Mouse (Mus musculus) cerebellum, adult 2 months (tissue): ENCODE measurements at regions not wholly inside any gene's neighbourhood (a gene's known extent, or its start where the extent isn't known, plus 50 kb on each side); places are given as distances from the start of the nearest gene placed in this dataset.

ENCODE experiments used
- CTCF ChIP-seq: fragments of 200-500 bp; IDR thresholded peaks from 2 replicates; pipeline ENCODE4 v1.5.1; 2011; ENCODE audit warnings: low read depth, mild to moderate bottlenecking, control low read depth, low read length, moderate library complexity, borderline replicate concordance; ENCODE audit not compliant: insufficient read depth
- POLR2A ChIP-seq: fragments of 200-500 bp; IDR thresholded peaks from 2 replicates; pipeline ENCODE4 v1.6.1; 2011; ENCODE audit warnings: low read length, control low read depth, borderline replicate concordance; ENCODE audit not compliant: insufficient read depth

GRCm38 (mm10) chr9:79269646-79270213, 448.9 kb downstream of the Col12a1 start:
- TF ChIP-seq CTCF (no peak), POLR2A (no peak)
